Mouse (Mus musculus) layer of hippocampus, adult 6 months (tissue): ENCODE measurements around the gene Acaca. TPM values are rescaled to one million over a fixed set of nuclear protein-coding genes. Genes with fewer than 3 reads are reported as not detected.

Experiments used
- long read RNA-seq, 2 experiments: library from polyadenylated mRNA; unstranded; transcript quantifications; one replicate each; pipeline ENCODE4 v2.0.0; 2019 to 2020
- polyA plus RNA-seq: library from polyadenylated mRNA; unstranded; fragments of <200 nt; fragmentation: Nextera tagmentation; gene quantifications from 2 replicates; pipeline ENCODE4 v1.2.3, GENCODE M21; 2021

The Acaca gene
- 10.3 and 14.7 TPM in 2 replicates for polyA plus RNA-seq
- long read RNA-seq, experiment 1, partial matches to known transcripts = 9 of 17 reads
- long read RNA-seq, experiment 1, other reads (novel, unspliced or antisense) = 7 of 17 reads
- long read RNA-seq, experiment 2, transcript Acaca-209 (1 exons, 3,412 nt) = major isoform, 8 of 38 reads
- long read RNA-seq, experiment 2, partial matches to known transcripts = 29 of 38 reads
- long read RNA-seq, experiment 2, other reads (novel, unspliced or antisense) = 1 of 38 reads

GRCm38 (mm10) chr11:84128943-84129798 is at the start of gene Acaca, which contains the start of gene Tada2a:
Gene Acaca (plus strand): TSS chr11:84129672.
Gene Tada2a (minus strand): TSS chr11:84129600.

GRCm38 (mm10) chr11:84167046-84167526 is 37.6 kb downstream of the Acaca start, which contains the start of gene Gm11437:
Gene Gm11437 (minus strand): TSS chr11:84167476.

Other genes with a start within 250 kb of the Acaca start
- 10.5 and 10.9 TPM in 2 replicates for gene Ddx52, start 187.6 kb upstream of the Acaca start, polyA plus RNA-seq
- gene Synrg, start 165.2 kb upstream of the Acaca start, polyA plus RNA-seq = 5.9 and 7.0 TPM in 2 replicates
- 43.0 and 52.2 TPM in 2 replicates for gene Dusp14, start 60.4 kb upstream of the Acaca start, polyA plus RNA-seq
- 17.2 and 17.8 TPM in 2 replicates for gene Tada2a, start 72 bp upstream of the Acaca start, polyA plus RNA-seq
- not detected in 2 replicates for gene Gm11437, start 37.8 kb downstream of the Acaca start, polyA plus RNA-seq